Mouse (Mus musculus): ENCODE data around the gene Adgrg1.
A peak's percentile ranks its signal among the peaks of the same experiment; 100 is the strongest.

The Adgrg1 gene

GRCm38 (mm10) chr8:94976651-94977417 lies 2.3 kb downstream of the Adgrg1 start:
- DNase-seq (ENCODE audit: low spot score in 2 of 2), result no peak

GRCm38 (mm10) chr8:94978131-94978530 lies 3.6 kb downstream of the Adgrg1 start:
- DNase-seq (ENCODE audit: low spot score in 2 of 2), result no peak

DNA sequence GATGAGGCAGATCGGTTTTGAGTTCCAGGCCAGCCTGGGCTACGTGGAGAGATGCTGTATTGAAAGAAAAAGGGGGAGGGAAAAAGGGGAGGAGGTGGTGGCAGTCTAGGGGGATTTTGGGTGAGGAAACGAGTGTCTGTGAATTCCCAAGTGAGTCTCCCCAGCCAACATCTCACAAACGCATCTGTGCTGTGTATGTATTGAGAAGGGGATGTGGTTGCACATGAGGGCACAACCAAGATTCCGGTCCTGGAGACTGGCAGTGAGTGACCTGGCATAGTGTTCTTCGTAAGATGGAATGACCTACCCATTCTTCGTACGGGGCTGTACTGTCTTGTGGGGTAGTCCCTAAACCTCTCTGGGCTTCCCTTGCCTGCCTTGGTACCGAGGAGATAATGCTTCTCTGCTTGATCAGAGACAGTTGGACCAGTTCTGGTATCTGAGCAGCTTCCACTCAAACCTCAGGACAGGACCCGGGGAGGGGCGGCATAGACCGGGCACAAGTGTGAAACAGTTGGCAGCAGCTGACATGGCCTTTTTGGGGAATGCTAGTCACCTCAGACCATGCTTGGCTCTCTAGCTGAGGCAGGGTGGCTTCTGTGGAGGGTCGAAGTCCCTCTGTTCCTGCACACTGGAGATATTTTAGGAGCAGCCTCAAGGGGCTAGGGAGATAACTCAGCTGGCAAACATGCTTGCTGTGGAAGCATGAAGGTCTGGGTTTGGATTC lies 4.2 kb downstream of the Adgrg1 start:
- no peak for DNase-seq (ENCODE audit: low spot score in 2 of 2)

- DNase-seq (ENCODE audit: low spot score in 2 of 2), result no peak
These were observed 5.6 kb downstream of the Adgrg1 start for GRCm38 (mm10) chr8:94980176-94980575.

- no peak for DNase-seq (ENCODE audit: low spot score in 2 of 2)
These were observed 6.4 kb downstream of the Adgrg1 start for GRCm38 (mm10) chr8:94980976-94981375.

DNA sequence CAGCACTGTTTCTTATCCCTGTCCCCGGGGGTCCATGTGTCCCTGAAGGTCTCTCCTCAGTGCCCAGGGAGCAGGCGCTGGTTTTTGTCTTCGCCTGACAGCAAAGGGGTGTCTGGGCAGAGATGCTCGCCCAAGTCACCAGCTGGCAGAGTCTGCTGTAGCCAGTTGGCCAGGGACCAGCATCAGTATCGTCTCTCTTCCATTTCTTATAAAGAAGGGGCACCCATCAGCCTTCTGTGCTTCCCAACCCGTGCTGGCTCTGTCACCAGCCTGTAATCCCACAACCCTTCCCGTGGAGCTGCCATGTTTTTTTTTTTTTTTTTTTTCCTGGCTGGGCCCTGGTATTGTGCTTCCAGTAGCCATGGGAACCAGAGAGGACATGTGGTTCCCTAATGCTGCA lies 7.3 kb downstream of the Adgrg1 start:
- DNase-seq (ENCODE audit: low spot score in 2 of 2), result no peak

DNA sequence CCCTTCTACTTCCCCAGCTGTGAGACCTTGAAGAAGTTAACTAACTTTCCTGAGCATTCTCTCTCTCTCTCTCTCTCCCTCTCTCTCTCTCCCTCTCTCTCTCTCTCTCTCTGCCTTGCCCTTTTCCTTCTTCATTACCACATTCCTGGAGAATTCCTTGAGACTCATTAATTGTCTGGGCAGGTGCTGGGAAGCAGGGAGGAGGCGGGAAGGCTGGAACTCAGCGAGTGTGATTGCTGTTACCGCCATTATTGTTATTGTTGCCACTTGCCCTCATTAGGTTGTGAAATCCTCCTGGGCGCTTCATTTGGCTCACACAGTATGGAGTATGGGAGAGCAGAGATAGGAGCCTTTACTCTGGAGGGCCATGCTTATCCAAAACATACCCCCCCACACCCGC lies 8.6 kb downstream of the Adgrg1 start:
- DNase-seq (ENCODE audit: low spot score in 2 of 2), result no peak

DNA sequence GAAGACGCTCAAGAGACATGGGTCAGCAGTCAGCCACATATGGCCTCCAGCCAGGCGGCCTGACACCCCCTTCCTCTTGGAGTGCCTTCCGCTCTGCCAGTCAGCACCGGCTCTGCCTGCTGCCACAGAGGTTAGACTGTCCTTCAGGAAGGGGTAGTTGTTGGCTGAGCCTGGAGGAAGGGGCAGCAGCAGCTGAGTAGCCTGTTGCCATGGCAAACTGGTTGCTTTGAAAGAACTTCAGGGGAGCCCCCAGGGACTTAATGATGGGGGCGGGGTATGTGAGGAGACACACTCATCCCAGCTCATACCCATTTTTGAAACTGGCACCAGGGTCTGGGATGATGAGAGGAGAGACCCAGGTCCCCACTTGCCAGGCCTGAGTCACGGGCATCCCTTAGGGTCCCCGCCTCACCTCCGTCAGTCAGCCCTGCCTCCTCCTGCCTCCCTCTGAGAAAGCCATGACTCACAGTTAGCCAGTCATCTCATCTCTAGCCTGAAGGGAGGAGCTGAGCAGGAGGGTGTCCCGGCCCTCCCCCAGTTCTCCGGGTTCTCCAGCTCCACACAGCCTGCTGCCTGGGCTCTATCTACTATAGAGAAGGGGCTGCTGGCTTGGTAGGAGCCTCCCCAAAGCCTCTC lies 9.4 kb downstream of the Adgrg1 start:
- DNase-seq (ENCODE audit: low spot score in 2 of 2), result peak in 1 of 2 experiments; percentile 71

- no peak for DNase-seq (ENCODE audit: low spot score in 2 of 2)
These were observed 10.5 kb downstream of the Adgrg1 start for GRCm38 (mm10) chr8:94985023-94985422.

GRCm38 (mm10) chr8:94986676-94987075 lies 12.1 kb downstream of the Adgrg1 start:
- DNase-seq (ENCODE audit: low spot score in 2 of 2), result peak; percentile 64 to 71

- no peak for DNase-seq (ENCODE audit: low spot score in 2 of 2)
These were observed 13.0 kb downstream of the Adgrg1 start for GRCm38 (mm10) chr8:94987553-94987952.

DNA sequence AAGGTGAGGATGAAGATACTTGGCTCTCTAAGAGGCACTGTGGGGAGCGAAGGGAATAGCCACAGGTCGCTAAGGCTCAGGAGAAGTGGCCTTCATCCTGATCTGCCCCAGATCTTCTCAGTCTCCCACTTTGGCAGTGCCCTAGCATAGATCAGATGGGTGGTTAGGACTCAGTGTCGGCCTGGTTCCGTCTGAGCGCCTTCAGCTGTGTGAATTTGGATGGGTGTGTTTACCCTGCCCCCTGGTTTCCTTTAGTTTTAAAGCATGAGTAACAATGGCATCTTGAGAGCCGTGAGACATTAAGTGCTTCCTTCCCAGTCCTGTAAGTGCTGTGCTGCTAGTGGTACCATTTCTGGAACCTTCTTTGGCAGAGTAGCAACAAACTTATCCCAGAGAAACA lies 14.1 kb downstream of the Adgrg1 start:
- DNase-seq (ENCODE audit: low spot score in 2 of 2), result no peak

DNA sequence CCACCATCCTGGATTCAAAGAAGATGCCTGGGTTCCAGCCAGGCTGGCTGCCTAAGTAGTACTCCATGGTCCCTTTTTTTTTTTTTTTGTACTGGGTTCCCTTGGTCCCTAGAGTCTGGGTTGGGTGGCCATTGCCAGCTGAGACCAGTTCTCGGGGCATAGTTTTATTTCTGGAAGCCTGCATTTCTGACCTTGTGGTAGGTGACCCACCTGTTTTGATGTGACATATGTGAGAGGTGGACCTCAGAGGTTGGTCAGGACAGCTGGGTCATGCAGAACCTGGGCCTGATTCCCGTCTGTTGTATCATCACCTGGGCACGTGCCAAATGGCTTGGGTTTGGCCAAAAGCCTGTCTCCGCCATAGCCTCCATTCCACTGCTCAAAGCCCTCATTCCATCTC lies 15.2 kb downstream of the Adgrg1 start:
- no peak for DNase-seq (ENCODE audit: low spot score in 2 of 2)

GRCm38 (mm10) chr8:94990598-94991453 lies 16.3 kb downstream of the Adgrg1 start:
- DNase-seq (ENCODE audit: low spot score in 2 of 2), result no peak

GRCm38 (mm10) chr8:94991454-94991994 lies 17.0 kb downstream of the Adgrg1 start:
- no peak for DNase-seq (ENCODE audit: low spot score in 2 of 2)

GRCm38 (mm10) chr8:94992010-94992409 lies 17.5 kb downstream of the Adgrg1 start:
- no peak for DNase-seq (ENCODE audit: low spot score in 2 of 2)

GRCm38 (mm10) chr8:94992534-94992933 lies 18.0 kb downstream of the Adgrg1 start:
- DNase-seq (ENCODE audit: low spot score in 2 of 2), result peak; percentile 70 to 72

DNA sequence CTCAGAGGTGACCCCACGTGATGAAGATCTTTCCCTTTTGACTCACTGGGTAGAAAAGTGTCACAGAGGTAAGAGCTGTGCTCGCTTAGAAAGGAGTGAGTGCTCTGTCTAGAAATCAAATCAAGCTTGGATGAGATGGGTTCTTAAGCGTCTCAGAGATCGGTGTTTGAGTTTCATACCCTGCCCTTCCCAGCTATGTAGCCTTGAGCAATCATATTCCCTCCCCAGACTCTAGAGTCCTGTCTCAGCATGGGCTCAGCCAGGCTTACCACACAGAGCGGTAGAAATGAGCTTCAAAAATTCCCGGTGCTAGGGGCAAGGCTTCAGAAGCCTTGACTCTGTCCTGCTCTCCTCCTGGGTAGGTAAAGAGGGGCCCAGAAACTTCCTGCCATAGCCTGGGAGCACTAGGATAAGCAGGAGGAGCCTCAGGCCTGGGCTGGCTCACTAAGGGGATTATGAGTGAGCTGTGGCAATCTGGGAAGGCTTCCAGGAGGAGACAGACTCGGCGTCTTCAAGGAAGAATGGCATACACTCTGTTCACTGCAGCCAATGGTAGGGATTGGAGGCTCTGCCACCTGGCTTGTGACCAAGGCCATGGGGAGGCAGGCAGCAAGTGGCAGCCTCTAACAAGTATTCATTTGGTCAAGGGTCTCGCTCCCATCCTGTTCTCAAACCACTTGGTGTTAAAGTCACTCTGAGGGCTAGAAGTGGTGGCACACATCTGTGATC lies 18.6 kb downstream of the Adgrg1 start:
- DNase-seq (ENCODE audit: low spot score in 2 of 2), result no peak

GRCm38 (mm10) chr8:94994006-94994405 lies 19.5 kb downstream of the Adgrg1 start:
- DNase-seq (ENCODE audit: low spot score in 2 of 2), result peak; percentile 87 to 91

GRCm38 (mm10) chr8:94994510-94994909 lies 20.0 kb downstream of the Adgrg1 start:
- DNase-seq (ENCODE audit: low spot score in 2 of 2), result no peak
